Mouse (Mus musculus): ENCODE data around the gene Thap11. TPM values are rescaled to one million over a fixed set of nuclear protein-coding genes. Genes with fewer than 3 reads are reported as not detected.

Gene Thap11
- total RNA-seq, 2 experiments from 2014 or later: 9.6 to 11.0 TPM

DNA sequence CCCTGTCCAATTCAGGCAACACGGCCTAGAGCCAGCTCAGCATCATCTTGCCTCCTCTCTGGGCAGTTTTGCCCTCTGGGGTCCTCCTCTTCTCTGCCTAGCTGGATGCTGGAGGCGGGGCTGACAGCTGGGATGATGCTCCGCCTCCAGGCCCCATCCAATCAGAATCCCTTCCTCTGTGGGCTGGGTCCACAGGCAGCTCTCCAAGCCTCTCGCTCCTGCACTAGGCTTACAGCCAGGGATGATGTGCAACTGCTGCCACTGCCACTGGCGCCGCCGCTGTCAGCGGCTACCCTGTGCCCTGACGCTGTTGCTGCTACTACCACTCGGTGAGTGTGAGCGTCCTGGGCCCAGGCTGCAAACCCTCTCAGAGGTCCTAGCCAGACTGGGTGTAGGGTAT, 38.4 kb downstream of the Thap11 start, which contains the start of gene Nrn1l:
Nrn1l (plus strand) TSS at position 229 of the 400 bp plus-strand sequence.
- ATAC-seq (replicated peaks; ENCODE audit: low FRiP score, poor library complexity, severe bottlenecking): peak; percentile 44; the same call in 1 of the 2 replicates

DNA sequence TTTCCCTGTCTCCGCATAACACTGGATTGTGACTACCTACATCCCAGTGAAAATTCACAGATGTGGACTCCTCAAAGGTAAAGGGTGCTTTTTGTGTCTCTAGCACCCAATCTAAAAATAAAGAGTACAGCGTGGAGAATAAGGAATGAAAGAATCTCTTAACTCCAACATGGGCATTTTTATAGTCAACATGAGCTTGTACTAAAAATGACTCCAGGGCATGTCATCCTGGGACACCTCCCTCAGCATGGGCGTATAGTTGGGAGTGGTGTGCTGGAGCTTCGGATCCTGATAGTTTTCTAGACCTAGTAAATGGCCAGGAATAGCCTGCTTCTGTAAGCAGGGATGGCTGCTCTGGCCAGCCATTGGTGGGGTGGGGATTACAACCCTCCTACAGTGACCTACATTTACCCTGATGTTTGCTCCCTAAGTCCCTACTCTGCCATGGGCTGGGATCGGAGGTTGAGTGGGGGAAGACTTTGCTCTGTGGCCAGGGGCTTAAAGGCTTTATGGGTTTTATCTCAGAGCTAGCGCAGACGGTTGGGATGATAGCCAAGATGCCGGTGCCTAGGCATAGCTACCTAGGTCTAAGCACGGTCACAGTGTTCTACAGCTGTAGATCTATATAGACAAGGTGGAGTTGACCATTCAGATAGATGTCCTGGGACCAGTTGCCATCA, 43.0 kb downstream of the Thap11 start:
- ATAC-seq (replicated peaks; ENCODE audit: low FRiP score, poor library complexity, severe bottlenecking): no peak

DNA sequence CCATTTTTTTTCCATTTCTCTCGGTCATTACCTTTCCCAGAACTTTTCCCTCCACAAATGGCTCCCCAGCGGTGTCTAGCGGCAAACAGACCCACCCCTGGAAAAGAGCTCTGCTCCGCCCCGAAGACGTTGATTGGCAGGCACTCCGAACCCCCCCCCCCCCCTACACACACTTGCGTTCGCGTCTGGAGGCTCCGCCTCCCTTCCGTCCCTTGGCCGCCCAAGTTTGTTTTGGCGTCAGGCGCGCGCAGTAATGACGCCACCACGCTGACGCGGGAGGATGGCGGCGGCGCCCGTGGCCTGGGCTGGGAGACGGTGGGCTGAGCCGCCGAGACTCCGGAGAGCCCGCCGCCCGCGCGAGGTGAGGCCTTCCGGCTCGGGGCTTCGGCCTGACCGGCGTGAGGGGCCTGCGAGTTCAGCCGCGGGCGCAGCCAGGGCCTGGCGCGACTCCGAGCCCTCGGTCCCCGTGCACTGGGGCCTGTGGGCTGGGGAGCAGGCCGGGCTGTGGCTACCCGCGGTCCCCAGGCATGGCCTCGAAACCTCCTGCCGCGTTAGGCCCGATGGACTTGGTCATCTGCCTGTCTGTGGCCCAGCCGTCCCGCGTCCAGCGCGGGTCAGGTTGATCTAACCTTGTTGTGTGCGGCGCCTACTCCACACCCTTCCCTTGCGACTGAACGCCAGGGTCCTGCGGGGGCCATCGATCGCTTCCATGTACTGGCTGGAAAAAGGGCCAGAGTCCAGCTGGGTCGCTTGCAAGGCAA, 45.4 kb downstream of the Thap11 start, which contains the start of gene Pskh1:
Pskh1 (plus strand) TSS at position 262 of the 761 bp plus-strand sequence.
- ATAC-seq (replicated peaks; ENCODE audit: low FRiP score, poor library complexity, severe bottlenecking): peak; percentile 93

DNA sequence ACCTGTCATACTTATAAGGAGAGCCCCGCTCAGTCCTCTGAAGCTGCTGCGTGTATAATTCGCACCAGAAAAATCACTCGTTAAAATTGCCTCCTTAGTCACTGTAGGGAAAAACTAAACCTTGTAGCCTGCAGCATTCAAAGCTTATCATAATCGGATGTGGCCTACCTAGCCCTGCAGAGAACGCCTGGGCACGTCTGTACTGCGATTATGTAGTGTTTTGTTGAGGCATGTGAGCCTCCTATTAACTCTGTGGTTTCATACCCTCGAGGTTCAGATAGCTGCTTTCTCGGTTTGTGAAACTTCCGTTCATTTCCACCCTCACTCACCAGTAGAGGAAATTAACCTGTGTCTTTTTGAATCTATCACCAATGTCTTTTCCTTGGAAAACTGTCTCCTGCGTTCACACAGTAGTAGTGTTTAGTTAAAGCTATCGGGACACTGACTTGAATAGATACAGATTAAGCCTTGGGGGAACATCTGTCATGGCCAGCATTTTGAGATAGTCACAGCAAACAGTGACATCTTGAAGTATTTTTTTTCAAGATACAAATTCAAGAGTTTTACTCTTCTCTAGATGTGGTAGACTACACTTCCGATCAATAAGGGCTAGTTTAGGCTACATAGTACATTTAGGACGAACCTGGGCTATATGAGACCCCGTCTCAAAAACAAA, 46.1 kb downstream of the Thap11 start:
- peak; percentile 54 for ATAC-seq (replicated peaks; ENCODE audit: low FRiP score, poor library complexity, severe bottlenecking)

Other genes with a start within 250 kb of the Thap11 start
- 7.2 and 11.3 TPM in 2 replicates for gene Ripor1, start 249.9 kb upstream of the Thap11 start, total RNA-seq (2015; ENCODE audit: low replicate concordance)
- 0.23 and 1.8 TPM in 2 replicates for gene Ripor1, start 249.9 kb upstream of the Thap11 start, total RNA-seq (2017; ENCODE audit: low replicate concordance)
- 154 and 195 TPM in 2 replicates for gene Ctcf, start 218.6 kb upstream of the Thap11 start, total RNA-seq (2015; ENCODE audit: low replicate concordance)
- 314 and 346 TPM in 2 replicates for gene Ctcf, start 218.6 kb upstream of the Thap11 start, total RNA-seq (2017; ENCODE audit: low replicate concordance)
- not detected in 2 replicates for gene Agrp, start 217.7 kb upstream of the Thap11 start, total RNA-seq (2015; ENCODE audit: low replicate concordance)
- not detected in 2 replicates for gene Agrp, start 217.7 kb upstream of the Thap11 start, total RNA-seq (2017; ENCODE audit: low replicate concordance)
- 4.7 and 5.4 TPM in 2 replicates for gene Carmil2, start 168.9 kb upstream of the Thap11 start, total RNA-seq (2015; ENCODE audit: low replicate concordance)
- 4.2 and 7.0 TPM in 2 replicates for gene Carmil2, start 168.9 kb upstream of the Thap11 start, total RNA-seq (2017; ENCODE audit: low replicate concordance)
- gene Acd, start 154.0 kb upstream of the Thap11 start, total RNA-seq (2015; ENCODE audit: low replicate concordance): 10.9 and 22.0 TPM in 2 replicates
- 1.7 and 9.7 TPM in 2 replicates for gene Acd, start 154.0 kb upstream of the Thap11 start, total RNA-seq (2017; ENCODE audit: low replicate concordance)
- gene Pard6a, start 154.0 kb upstream of the Thap11 start, total RNA-seq (2015; ENCODE audit: low replicate concordance): 1.7 and 3.6 TPM in 2 replicates
- 2.7 TPM in 1 of 2 replicates, not detected in the other for gene Pard6a, start 154.0 kb upstream of the Thap11 start, total RNA-seq (2017; ENCODE audit: low replicate concordance)
- gene 4933405L10Rik, start 147.5 kb upstream of the Thap11 start, total RNA-seq (2015; ENCODE audit: low replicate concordance): not detected in 2 replicates
- gene 4933405L10Rik, start 147.5 kb upstream of the Thap11 start, total RNA-seq (2017; ENCODE audit: low replicate concordance): not detected in 2 replicates
- gene Enkd1, start 146.9 kb upstream of the Thap11 start, total RNA-seq (2015; ENCODE audit: low replicate concordance): 2.9 and 5.4 TPM in 2 replicates
- gene Enkd1, start 146.9 kb upstream of the Thap11 start, total RNA-seq (2017; ENCODE audit: low replicate concordance): 0.15 and 3.7 TPM in 2 replicates
- gene Gfod2, start 96.5 kb upstream of the Thap11 start, total RNA-seq (2015; ENCODE audit: low replicate concordance): not detected in 2 replicates
- 0.51 TPM in 1 of 2 replicates, not detected in the other for gene Gfod2, start 96.5 kb upstream of the Thap11 start, total RNA-seq (2017; ENCODE audit: low replicate concordance)
- 306 and 341 TPM in 2 replicates for gene Ranbp10, start 27.8 kb upstream of the Thap11 start, total RNA-seq (2015; ENCODE audit: low replicate concordance)
- gene Ranbp10, start 27.8 kb upstream of the Thap11 start, total RNA-seq (2017; ENCODE audit: low replicate concordance): 296 and 297 TPM in 2 replicates
- 2.9 TPM in 1 of 2 replicates, not detected in the other for gene Tsnaxip1, start 27.4 kb upstream of the Thap11 start, total RNA-seq (2015; ENCODE audit: low replicate concordance)
- gene Tsnaxip1, start 27.4 kb upstream of the Thap11 start, total RNA-seq (2017; ENCODE audit: low replicate concordance): 1.4 TPM in 1 of 2 replicates, not detected in the other
- gene Cenpt, start 1.9 kb upstream of the Thap11 start, total RNA-seq (2015; ENCODE audit: low replicate concordance): 57.0 and 57.3 TPM in 2 replicates
- 55.2 and 94.3 TPM in 2 replicates for gene Cenpt, start 1.9 kb upstream of the Thap11 start, total RNA-seq (2017; ENCODE audit: low replicate concordance)
- 57.8 and 102 TPM in 2 replicates for gene Nutf2, start 5.4 kb downstream of the Thap11 start, total RNA-seq (2015; ENCODE audit: low replicate concordance)
- 15.3 and 42.5 TPM in 2 replicates for gene Nutf2, start 5.4 kb downstream of the Thap11 start, total RNA-seq (2017; ENCODE audit: low replicate concordance)
- 12.2 and 15.9 TPM in 2 replicates for gene Edc4, start 25.7 kb downstream of the Thap11 start, total RNA-seq (2015; ENCODE audit: low replicate concordance)
- gene Edc4, start 25.7 kb downstream of the Thap11 start, total RNA-seq (2017; ENCODE audit: low replicate concordance): 22.1 and 25.5 TPM in 2 replicates
- gene Nrn1l, start 38.4 kb downstream of the Thap11 start, total RNA-seq (2015; ENCODE audit: low replicate concordance): not detected in 2 replicates
- not detected in 2 replicates for gene Nrn1l, start 38.4 kb downstream of the Thap11 start, total RNA-seq (2017; ENCODE audit: low replicate concordance)
- gene Pskh1, start 45.3 kb downstream of the Thap11 start, total RNA-seq (2015; ENCODE audit: low replicate concordance): 5.4 and 8.6 TPM in 2 replicates
- gene Pskh1, start 45.3 kb downstream of the Thap11 start, total RNA-seq (2017; ENCODE audit: low replicate concordance): 7.1 and 11.7 TPM in 2 replicates
- not detected in 2 replicates for gene Ctrl, start 78.7 kb downstream of the Thap11 start, total RNA-seq (2015; ENCODE audit: low replicate concordance)
- gene Ctrl, start 78.7 kb downstream of the Thap11 start, total RNA-seq (2017; ENCODE audit: low replicate concordance): not detected in 2 replicates
- 20.2 and 25.2 TPM in 2 replicates for gene Psmb10, start 83.3 kb downstream of the Thap11 start, total RNA-seq (2015; ENCODE audit: low replicate concordance)
- gene Psmb10, start 83.3 kb downstream of the Thap11 start, total RNA-seq (2017; ENCODE audit: low replicate concordance): 2.7 and 4.2 TPM in 2 replicates
- gene Lcat, start 88.2 kb downstream of the Thap11 start, total RNA-seq (2015; ENCODE audit: low replicate concordance): not detected in 2 replicates
- gene Lcat, start 88.2 kb downstream of the Thap11 start, total RNA-seq (2017; ENCODE audit: low replicate concordance): 2.4 TPM in 1 of 2 replicates, not detected in the other
- 2.5 and 3.4 TPM in 2 replicates for gene Slc12a4, start 111.0 kb downstream of the Thap11 start, total RNA-seq (2015; ENCODE audit: low replicate concordance)
- gene Slc12a4, start 111.0 kb downstream of the Thap11 start, total RNA-seq (2017; ENCODE audit: low replicate concordance): 4.0 and 13.7 TPM in 2 replicates
- not detected in 2 replicates for gene Dpep3, start 124.3 kb downstream of the Thap11 start, total RNA-seq (2015; ENCODE audit: low replicate concordance)
- gene Dpep3, start 124.3 kb downstream of the Thap11 start, total RNA-seq (2017; ENCODE audit: low replicate concordance): not detected in 2 replicates
- 0.72 and 6.7 TPM in 2 replicates for gene Dus2, start 136.2 kb downstream of the Thap11 start, total RNA-seq (2015; ENCODE audit: low replicate concordance)
- gene Dus2, start 136.2 kb downstream of the Thap11 start, total RNA-seq (2017; ENCODE audit: low replicate concordance): 6.3 and 14.4 TPM in 2 replicates
- not detected in 2 replicates for gene Dpep2nb, start 150.8 kb downstream of the Thap11 start, total RNA-seq (2015; ENCODE audit: low replicate concordance)
- not detected in 2 replicates for gene Dpep2nb, start 150.8 kb downstream of the Thap11 start, total RNA-seq (2017; ENCODE audit: low replicate concordance)
- 1.8 and 4.6 TPM in 2 replicates for gene Ddx28, start 156.8 kb downstream of the Thap11 start, total RNA-seq (2015; ENCODE audit: low replicate concordance)
- gene Ddx28, start 156.8 kb downstream of the Thap11 start, total RNA-seq (2017; ENCODE audit: low replicate concordance): 3.2 and 5.0 TPM in 2 replicates
- 71.3 and 80.4 TPM in 2 replicates for gene Nfatc3, start 203.7 kb downstream of the Thap11 start, total RNA-seq (2015; ENCODE audit: low replicate concordance)
- 32.7 and 37.5 TPM in 2 replicates for gene Nfatc3, start 203.7 kb downstream of the Thap11 start, total RNA-seq (2017; ENCODE audit: low replicate concordance)